Mouse (Mus musculus) cerebellum, adult 2 months (tissue): ENCODE data around the gene Phlpp2. TPM values are rescaled to one million over a fixed set of nuclear protein-coding genes. Genes with fewer than 3 reads are reported as not detected.

ENCODE experiments used
- DNase-seq, 2 experiments: peaks; one replicate each; pipeline ENCODE4 v3.0.0; 2021
- H3K27ac ChIP-seq: fragments of 200-500 bp; 2 replicates; pipeline ENCODE4 v1.5.1; 2012; ENCODE audit warnings: low read length, control low read depth, inconsistent platforms; ENCODE audit not compliant: insufficient read depth
- H3K27me3 ChIP-seq: fragments of 200-500 bp; 2 replicates; pipeline ENCODE4 v1.6.1; 2012; ENCODE audit warnings: inconsistent platforms, mild to moderate bottlenecking, low read length, moderate library complexity; ENCODE audit not compliant: control insufficient read depth, insufficient read depth
- H3K4me1 ChIP-seq: fragments of 200-500 bp; 2 replicates; pipeline ENCODE4 v1.6.1; 2011; ENCODE audit warnings: low read length; ENCODE audit not compliant: control insufficient read depth, insufficient read depth
- H3K4me3 ChIP-seq: fragments of 200-500 bp; replicated peaks from 2 replicates; pipeline ENCODE3; 2011; ENCODE audit warnings: mild to moderate bottlenecking, low read depth, low read length, control low read depth; ENCODE audit not compliant: insufficient read depth
- CTCF ChIP-seq: fragments of 200-500 bp; IDR thresholded peaks from 2 replicates; pipeline ENCODE4 v1.5.1; 2011; ENCODE audit warnings: low read depth, mild to moderate bottlenecking, control low read depth, low read length, moderate library complexity, borderline replicate concordance; ENCODE audit not compliant: insufficient read depth
- POLR2A ChIP-seq: fragments of 200-500 bp; IDR thresholded peaks from 2 replicates; pipeline ENCODE4 v1.6.1; 2011; ENCODE audit warnings: low read length, control low read depth, borderline replicate concordance; ENCODE audit not compliant: insufficient read depth
- WGBS: fragments of 180-500 bp; shearing (Covaris S2); methylation state at CpG from one replicate; pipeline ENCODE4 v1.1.7; 2018; 5-methylcytosine and 5-hydroxymethylcytosine counted together
- polyA plus RNA-seq: library from polyadenylated mRNA; depleted of rRNA; stranded (reverse); fragments of >200 nt; gene quantifications from 2 replicates; pipeline ENCODE4 v1.2.3, GENCODE M21; 2012

Phlpp2 gene
- polyA plus RNA-seq, 1 experiment: 19.2 TPM

GRCm38 (mm10) chr8:109880012-109880662, 11.8 kb downstream of the Phlpp2 start:
- Histone ChIP-seq H3K27me3 (no peaks in the 10 kb centered on the region), H3K27ac (no peak overlapping the region), H3K4me3 (no peak overlapping the region), H3K4me1 (peaks cover 5% of the 10 kb centered on the region; the same call in 1 of the 2 replicates)
- TF ChIP-seq POLR2A (no peak), CTCF (no peak)
- WGBS: 81% methylated on average over 5 of the region's 5 CpGs
- no peak for DNase-seq

GRCm38 (mm10) chr8:109885294-109885693, 17.0 kb downstream of the Phlpp2 start:
- H3K4me3 ChIP-seq: no peak overlapping the region
- peaks cover 4% of the 10 kb centered on the region; the same call in 1 of the 2 replicates for H3K4me1 ChIP-seq
- no peak for DNase-seq
- H3K27ac ChIP-seq: no peak overlapping the region
- TF ChIP-seq CTCF: no peak
- TF ChIP-seq POLR2A: no peak
- no peaks in the 10 kb centered on the region for H3K27me3 ChIP-seq

- no peak overlapping the region for H3K27ac ChIP-seq
- no peak for TF ChIP-seq CTCF
- no peak for TF ChIP-seq POLR2A
- WGBS: 97% methylated on average over 1 of the region's 1 CpGs
- H3K4me3 ChIP-seq: no peak overlapping the region
- no peak for DNase-seq
- no peaks in the 10 kb centered on the region for H3K4me1 ChIP-seq
- no peaks in the 10 kb centered on the region for H3K27me3 ChIP-seq
Observed at GRCm38 (mm10) chr8:109889211-109889610, 20.9 kb downstream of the Phlpp2 start.

- Histone ChIP-seq H3K4me3 (no peak overlapping the region), H3K4me1 (no peaks in the 10 kb centered on the region), H3K27ac (no peak overlapping the region), H3K27me3 (no peaks in the 10 kb centered on the region)
- DNase-seq: no peak
- TF ChIP-seq POLR2A (no peak), CTCF (no peak)
- WGBS: 98% methylated on average over 3 of the region's 3 CpGs
Observed at GRCm38 (mm10) chr8:109890794-109891585, 22.6 kb downstream of the Phlpp2 start.

GRCm38 (mm10) chr8:109894636-109895035, 26.3 kb downstream of the Phlpp2 start:
- Histone ChIP-seq H3K4me1 (no peaks in the 10 kb centered on the region), H3K27ac (no peak overlapping the region), H3K4me3 (no peak overlapping the region), H3K27me3 (no peaks in the 10 kb centered on the region)
- TF ChIP-seq POLR2A: no peak
- no peak for TF ChIP-seq CTCF
- no peak for DNase-seq
- WGBS: 90% methylated on average over 1 of the region's 1 CpGs

GRCm38 (mm10) chr8:109895355-109895754, 27.0 kb downstream of the Phlpp2 start:
- no peaks in the 10 kb centered on the region for H3K4me1 ChIP-seq
- DNase-seq: no peak
- no peaks in the 10 kb centered on the region for H3K27me3 ChIP-seq
- no peak overlapping the region for H3K4me3 ChIP-seq
- 95% methylated on average over 12 of the region's 12 CpGs for WGBS
- H3K27ac ChIP-seq: no peak overlapping the region
- TF ChIP-seq POLR2A (no peak), CTCF (no peak)

- no peak overlapping the region for H3K27ac ChIP-seq
- H3K27me3 ChIP-seq: no peaks in the 10 kb centered on the region
- no peak overlapping the region for H3K4me3 ChIP-seq
- DNase-seq: no peak
- H3K4me1 ChIP-seq: peaks cover 5% of the 10 kb centered on the region; the same call in 1 of the 2 replicates
- no peak for TF ChIP-seq CTCF
- TF ChIP-seq POLR2A: no peak
Observed at GRCm38 (mm10) chr8:109902379-109902778, 34.0 kb downstream of the Phlpp2 start.
